Mouse (Mus musculus): ENCODE results near the gene Vsig10l.

Gene Vsig10l

GRCm38 (mm10) chr7:43454371-43454770 lies 8.6 kb upstream of the Vsig10l start:
- DNase-seq = peak; percentile 20 to 77

- peak in 1 of 2 experiments; percentile 63 for DNase-seq
Observed at GRCm38 (mm10) chr7:43463976-43464375, 1.0 kb downstream of the Vsig10l start.

GRCm38 (mm10) chr7:43464864-43465343 lies 2.0 kb downstream of the Vsig10l start:
- DNase-seq = no peak

- DNase-seq = peak; percentile 96
Observed at GRCm38 (mm10) chr7:43465344-43466098, 2.6 kb downstream of the Vsig10l start.

GRCm38 (mm10) chr7:43466099-43466694 lies 3.2 kb downstream of the Vsig10l start:
- DNase-seq = peak; percentile 90

- peak in 1 of 2 experiments; percentile 57 for DNase-seq
Observed at GRCm38 (mm10) chr7:43470373-43470772, 7.4 kb downstream of the Vsig10l start.

- no peak for DNase-seq
Observed at GRCm38 (mm10) chr7:43475706-43476105, 12.8 kb downstream of the Vsig10l start.

- DNase-seq = no peak
Observed at GRCm38 (mm10) chr7:43476376-43476775, 13.4 kb downstream of the Vsig10l start.

- no peak for DNase-seq
Observed at GRCm38 (mm10) chr7:43481191-43481590, 18.2 kb downstream of the Vsig10l start.

- DNase-seq = peak; percentile 32 to 58
Observed at GRCm38 (mm10) chr7:43482090-43482716, 19.3 kb downstream of the Vsig10l start.

- DNase-seq = no peak
Observed at GRCm38 (mm10) chr7:43483236-43483635, 20.3 kb downstream of the Vsig10l start.

GRCm38 (mm10) chr7:43488646-43489045 lies 25.7 kb downstream of the Vsig10l start:
- no peak for DNase-seq

GRCm38 (mm10) chr7:43489631-43490125 lies 26.7 kb downstream of the Vsig10l start, which contains the start of gene Iglon5:
Gene Iglon5, minus strand, starts transcription at chr7:43490075.
- DNase-seq = no peak

- DNase-seq = peak in 1 of 2 experiments; percentile 8
Observed at GRCm38 (mm10) chr7:43490182-43490584, 27.2 kb downstream of the Vsig10l start.

GRCm38 (mm10) chr7:43490861-43491260 lies 27.9 kb downstream of the Vsig10l start:
- DNase-seq = no peak

- peak; percentile 65 to 72 for DNase-seq
Observed at GRCm38 (mm10) chr7:43495343-43496021, 32.5 kb downstream of the Vsig10l start.

GRCm38 (mm10) chr7:43511707-43512478 lies 48.9 kb downstream of the Vsig10l start:
- DNase-seq = no peak

- no peak for DNase-seq
Observed at GRCm38 (mm10) chr7:43512519-43512918, 49.6 kb downstream of the Vsig10l start.

- no peak for DNase-seq
Observed at GRCm38 (mm10) chr7:43515076-43515475, 52.1 kb downstream of the Vsig10l start.

GRCm38 (mm10) chr7:43518341-43518740 lies 55.4 kb downstream of the Vsig10l start:
- DNase-seq = no peak
